Mouse (Mus musculus) bone marrow, adult 2 months (tissue): ENCODE measurements around the gene Snx21. TPM values are rescaled to one million over a fixed set of nuclear protein-coding genes. Genes with fewer than 3 reads are reported as not detected.

Experiments used
- H3K27ac ChIP-seq: fragments of 200-500 bp; 2 replicates; pipeline ENCODE4 v1.5.1; 2012; ENCODE audit warnings: low read depth, mild to moderate bottlenecking, control low read depth, inconsistent platforms, low read length; ENCODE audit not compliant: control insufficient read depth, poor library complexity, insufficient read depth
- H3K4me1 ChIP-seq: fragments of 200-500 bp; 2 replicates; pipeline ENCODE4 v1.6.1; 2011; ENCODE audit warnings: low read length; ENCODE audit not compliant: control insufficient read depth, insufficient read depth
- H3K4me3 ChIP-seq: fragments of 200-500 bp; replicated peaks from 2 replicates; pipeline ENCODE3; 2011; ENCODE audit warnings: mild to moderate bottlenecking, low read depth, low read length, control low read depth; ENCODE audit not compliant: control insufficient read depth
- CTCF ChIP-seq: fragments of 200-500 bp; IDR thresholded peaks from 2 replicates; pipeline ENCODE4 v1.5.1; 2011; ENCODE audit warnings: low read length, control low read depth; ENCODE audit not compliant: control insufficient read depth, insufficient read depth
- POLR2A ChIP-seq: fragments of 200-500 bp; IDR thresholded peaks from 2 replicates; pipeline ENCODE4 v1.6.1; 2011; ENCODE audit warnings: low read depth, mild to moderate bottlenecking, control low read depth, low read length, borderline replicate concordance; ENCODE audit not compliant: control insufficient read depth
- WGBS: fragments of 180-500 bp; shearing (Covaris S2); methylation state at CpG from one replicate; pipeline ENCODE4 v1.1.7; 2018; 5-methylcytosine and 5-hydroxymethylcytosine counted together
- polyA plus RNA-seq: library from polyadenylated mRNA; stranded (reverse); fragments of >200 nt; gene quantifications from 2 replicates; pipeline ENCODE4 v1.2.4, GENCODE M21; 2011; ENCODE audit warnings: low replicate concordance; ENCODE audit not compliant: missing spikeins, insufficient read depth, insufficient read length

The Snx21 gene
- polyA plus RNA-seq, 1 experiment, result 5.8 TPM

- Histone ChIP-seq H3K4me3 (no peak overlapping the region), H3K4me1 (no peaks in the 10 kb centered on the region), H3K27ac (no peak overlapping the region)
- WGBS, result 89% methylated on average over 6 of the region's 6 CpGs
- TF ChIP-seq CTCF (no peak), POLR2A (no peak)
Measured at GRCm38 (mm10) chr2:164821060-164821459, 35.4 kb downstream of the Snx21 start.

GRCm38 (mm10) chr2:164822636-164823165 is 37.1 kb downstream of the Snx21 start, which contains the start of gene Zswim1:
Gene Zswim1, plus strand, starts transcription at chr2:164822686.
- H3K4me1 ChIP-seq, result no peaks in the 10 kb centered on the region

DNA sequence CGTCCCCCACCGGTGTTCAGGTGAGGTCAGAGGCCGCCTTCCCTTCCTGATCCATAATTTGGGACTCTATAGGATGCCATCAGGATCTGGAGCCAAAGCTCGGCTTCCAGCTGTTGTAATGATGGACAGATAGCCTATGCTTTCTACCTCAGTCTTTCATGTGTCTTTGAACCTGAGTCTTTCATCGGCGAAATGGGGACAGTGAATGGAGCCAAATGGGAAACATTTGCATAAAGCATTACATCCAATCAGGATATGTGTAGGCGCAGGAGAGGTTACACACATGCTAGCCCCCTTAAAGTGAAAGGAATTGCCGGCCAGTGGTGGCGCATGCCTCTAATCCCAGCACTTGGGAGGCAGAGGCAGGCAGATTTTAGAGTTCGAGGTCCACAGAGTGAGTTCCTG is 37.6 kb downstream of the Snx21 start:
- H3K4me1 ChIP-seq, result no peaks in the 10 kb centered on the region
- H3K4me3 ChIP-seq, result peak overlapping the region; percentile 97
- under 1% methylated on average over 10 of the region's 10 CpGs for WGBS
- TF ChIP-seq CTCF (no peak), POLR2A (no peak)
- H3K27ac ChIP-seq, result peak overlapping the region; percentile 67

More at GRCm38 (mm10) chr2:164822636-164823165, 37.1 kb downstream of the Snx21 start, which contains the start of gene Zswim1:
- Histone ChIP-seq H3K27ac (peak within 1 kb of the TSS; percentile 67), H3K4me3 (peak within 1 kb of the TSS; percentile 97)
- TF ChIP-seq CTCF, result no peak
- TF ChIP-seq POLR2A, result peak; percentile 78; the same call in 1 of the 2 replicates
- WGBS, result 1% methylated on average over 32 of the region's 32 CpGs

DNA sequence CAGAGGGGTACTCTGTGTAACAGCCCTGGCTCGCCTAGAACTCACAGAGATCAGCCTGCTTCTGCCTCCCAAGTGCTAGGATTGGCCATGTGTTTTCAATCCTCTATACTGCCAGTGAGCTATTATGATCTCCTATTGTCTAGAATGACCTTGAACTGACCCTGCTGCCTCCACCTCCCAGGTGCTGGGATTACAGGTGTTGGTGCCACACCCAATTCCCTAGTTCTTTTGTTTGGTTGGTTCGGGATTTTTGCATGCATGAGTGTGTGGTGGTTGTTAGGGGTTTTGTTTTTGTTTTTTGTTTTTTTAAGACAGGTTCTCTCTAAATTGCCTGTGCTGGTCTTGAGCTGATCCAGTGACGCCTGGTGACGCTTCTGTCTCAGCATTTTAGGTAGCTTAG is 38.3 kb downstream of the Snx21 start:
- no peak overlapping the region for H3K27ac ChIP-seq
- no peaks in the 10 kb centered on the region for H3K4me1 ChIP-seq
- TF ChIP-seq POLR2A, result no peak
- TF ChIP-seq CTCF, result no peak
- H3K4me3 ChIP-seq, result no peak overlapping the region
- 87% methylated on average over 4 of the region's 4 CpGs for WGBS

GRCm38 (mm10) chr2:164825521-164825920 is 39.9 kb downstream of the Snx21 start:
- WGBS, result 96% methylated on average over 17 of the region's 17 CpGs
- TF ChIP-seq POLR2A (no peak), CTCF (no peak)

GRCm38 (mm10) chr2:164827146-164827850 is 41.7 kb downstream of the Snx21 start:
- no peak overlapping the region for H3K4me3 ChIP-seq
- no peaks in the 10 kb centered on the region for H3K4me1 ChIP-seq
- WGBS, result 81% methylated on average over 16 of the region's 16 CpGs
- peak overlapping the region; percentile 37; the same call in 1 of the 2 replicates for H3K27ac ChIP-seq
- TF ChIP-seq CTCF, result no peak
- no peak for TF ChIP-seq POLR2A

More at GRCm38 (mm10) chr2:164825521-164825920, 39.9 kb downstream of the Snx21 start:
- H3K4me3 ChIP-seq, result no peak overlapping the region
- no peaks in the 10 kb centered on the region for H3K4me1 ChIP-seq
- H3K27ac ChIP-seq, result no peak overlapping the region

- H3K4me1 ChIP-seq, result no peaks in the 10 kb centered on the region
- TF ChIP-seq POLR2A (no peak), CTCF (no peak)
- H3K4me3 ChIP-seq, result no peak within 1 kb of the TSS
- H3K27ac ChIP-seq, result peak within 1 kb of the TSS; percentile 37; the same call in 1 of the 2 replicates
- 82% methylated on average over 6 of the region's 6 CpGs for WGBS
Measured at GRCm38 (mm10) chr2:164828437-164828836, 42.8 kb downstream of the Snx21 start, which contains the start of gene Spata25. Gene Spata25, minus strand, starts transcription at chr2:164828537.

GRCm38 (mm10) chr2:164829090-164829489 is 43.5 kb downstream of the Snx21 start:
- no peak for TF ChIP-seq CTCF
- TF ChIP-seq POLR2A, result no peak
- Histone ChIP-seq H3K4me1 (no peaks in the 10 kb centered on the region), H3K27ac (no peak overlapping the region), H3K4me3 (no peak overlapping the region)
- WGBS, result 88% methylated on average over 1 of the region's 1 CpGs

DNA sequence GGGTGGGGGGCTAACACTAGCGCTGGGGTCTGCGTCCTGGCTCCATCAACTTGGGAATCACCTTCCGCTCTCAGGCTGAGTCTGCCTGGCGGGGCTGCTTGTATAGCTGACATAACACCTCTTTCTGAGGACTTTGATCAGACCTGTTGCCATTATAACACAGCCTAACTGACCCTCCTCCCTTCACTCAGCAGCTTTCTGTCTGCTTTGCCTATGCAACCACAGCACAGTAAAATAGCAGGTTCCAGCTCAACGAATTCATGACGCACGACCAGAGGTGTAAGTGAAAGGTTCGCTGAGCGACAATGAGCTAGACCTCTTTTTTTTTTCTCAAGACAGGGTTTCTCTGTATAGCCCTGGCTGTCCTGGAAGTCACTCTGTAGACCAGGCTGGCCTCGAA is 45.4 kb downstream of the Snx21 start:
- H3K27ac ChIP-seq, result no peak overlapping the region
- H3K4me1 ChIP-seq, result no peaks in the 10 kb centered on the region; the same call in 1 of the 2 replicates
- TF ChIP-seq POLR2A, result no peak
- 88% methylated on average over 10 of the region's 10 CpGs for WGBS
- no peak overlapping the region for H3K4me3 ChIP-seq
